Mouse (Mus musculus) erythroblast, embryonic 14.5 days (primary cell): ENCODE data around the gene 4933405L10Rik. TPM values are rescaled to one million over a fixed set of nuclear protein-coding genes. Genes with fewer than 3 reads are reported as not detected.

Source experiments
- H3K27me3 ChIP-seq: 2 replicates; pipeline ENCODE4 v1.6.1; 2012; ENCODE audit warnings: inconsistent platforms; ENCODE audit not compliant: control insufficient read depth
- H3K36me3 ChIP-seq: 2 replicates; pipeline ENCODE4 v1.6.1; 2012; ENCODE audit warnings: mild to moderate bottlenecking, inconsistent platforms; ENCODE audit not compliant: control insufficient read depth
- H3K4me1 ChIP-seq: 2 replicates; pipeline ENCODE4 v1.6.1; 2012; ENCODE audit warnings: inconsistent platforms; ENCODE audit not compliant: control insufficient read depth
- H3K4me3 ChIP-seq: replicated peaks from 2 replicates; pipeline ENCODE3; 2012; ENCODE audit warnings: moderate library complexity, mild to moderate bottlenecking, inconsistent platforms
- H3K9me3 ChIP-seq: 2 replicates; pipeline ENCODE4 v1.6.1; 2012; ENCODE audit warnings: low read length, inconsistent platforms, mixed read lengths; ENCODE audit not compliant: control insufficient read depth
- GATA1 ChIP-seq: IDR thresholded peaks from 2 replicates; pipeline ENCODE4 v1.6.1; 2012; ENCODE audit warnings: low read length, inconsistent platforms, mixed read lengths
- TAL1 ChIP-seq: IDR thresholded peaks from 3 replicates; pipeline ENCODE4 v1.6.1; 2012; ENCODE audit warnings: low read length, inconsistent platforms, mixed read lengths
- polyA plus RNA-seq: library from polyadenylated mRNA; stranded (reverse); fragments of >175 nt; gene quantifications from 2 replicates; pipeline ENCODE4 v1.2.3, GENCODE M21; 2012

Gene 4933405L10Rik
- polyA plus RNA-seq, 1 experiment = not detected

GRCm38 (mm10) chr8:105727397-105728124 lies 20.1 kb downstream of the 4933405L10Rik start:
- H3K27me3 ChIP-seq = peaks cover 2% of the 10 kb centered on the region; the same call in 1 of the 2 replicates
- TF ChIP-seq TAL1 = no peak
- TF ChIP-seq GATA1 = no peak
- peaks cover 2% of the 10 kb centered on the region; the same call in 1 of the 2 replicates for H3K36me3 ChIP-seq
- no peak overlapping the region for H3K4me3 ChIP-seq
- H3K4me1 ChIP-seq = peaks cover 14% of the 10 kb centered on the region
- no peaks in the 10 kb centered on the region for H3K9me3 ChIP-seq

DNA sequence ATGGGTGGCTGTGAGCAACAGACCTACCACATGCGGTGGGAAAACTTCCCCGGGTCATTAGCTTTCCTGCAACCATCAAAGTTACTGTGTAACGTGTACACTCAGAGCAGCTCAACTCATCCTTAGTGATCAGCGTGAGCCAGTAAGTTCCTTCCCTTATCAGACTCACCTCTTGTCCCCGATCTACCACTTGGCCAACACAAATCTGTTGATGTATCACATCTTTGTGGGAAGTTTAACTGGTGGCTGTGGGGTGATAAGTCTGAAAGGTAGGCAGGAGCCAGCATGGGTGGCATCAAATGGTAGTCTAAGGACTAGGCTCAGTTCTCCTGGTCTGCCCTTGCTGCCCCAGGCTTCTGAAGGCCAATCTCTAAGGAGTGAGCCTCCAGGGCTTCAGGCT lies 24.7 kb downstream of the 4933405L10Rik start:
- H3K36me3 ChIP-seq = peaks cover 2% of the 10 kb centered on the region; the same call in 1 of the 2 replicates
- no peaks in the 10 kb centered on the region for H3K9me3 ChIP-seq
- peaks cover 4% of the 10 kb centered on the region; the same call in 1 of the 2 replicates for H3K27me3 ChIP-seq
- H3K4me1 ChIP-seq = peaks cover 16% of the 10 kb centered on the region
- H3K4me3 ChIP-seq = no peak overlapping the region
- TF ChIP-seq GATA1 (no peak), TAL1 (no peak)

- TF ChIP-seq GATA1 (no peak), TAL1 (no peak)
- Histone ChIP-seq H3K4me3 (no peak overlapping the region), H3K27me3 (0 out of 2 replicates have a peak, but pooled peaks cover 2% of the 10 kb centered on the region), H3K9me3 (no peaks in the 10 kb centered on the region), H3K4me1 (peaks cover 7% of the 10 kb centered on the region), H3K36me3 (no peaks in the 10 kb centered on the region)
Measured at GRCm38 (mm10) chr8:105739216-105739615, 31.8 kb downstream of the 4933405L10Rik start.

DNA sequence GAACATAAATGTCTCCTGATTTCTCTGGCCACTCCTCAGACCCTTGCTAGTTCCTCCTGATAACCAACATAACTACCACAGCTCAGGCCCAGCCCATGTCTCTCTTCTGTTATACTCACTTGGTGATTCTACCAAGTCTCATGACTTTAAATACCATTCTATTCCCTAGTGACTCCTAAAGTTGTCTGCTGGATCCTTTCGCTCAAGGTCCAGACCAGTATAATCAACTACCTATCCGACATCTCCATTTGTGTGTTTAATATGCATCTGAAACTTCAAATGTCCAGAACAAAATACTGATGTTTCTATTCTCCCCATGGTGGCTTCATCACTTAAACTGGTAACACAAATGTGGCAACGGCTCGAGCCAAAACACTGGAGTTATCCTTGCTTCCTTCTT lies 35.8 kb downstream of the 4933405L10Rik start:
- Histone ChIP-seq H3K4me3 (no peak overlapping the region), H3K36me3 (no peaks in the 10 kb centered on the region), H3K4me1 (peaks cover 10% of the 10 kb centered on the region), H3K9me3 (no peaks in the 10 kb centered on the region), H3K27me3 (no peaks in the 10 kb centered on the region)
- no peak for TF ChIP-seq GATA1
- no peak for TF ChIP-seq TAL1

GRCm38 (mm10) chr8:105750606-105751005 lies 43.2 kb downstream of the 4933405L10Rik start:
- Histone ChIP-seq H3K36me3 (no peaks in the 10 kb centered on the region), H3K9me3 (no peaks in the 10 kb centered on the region), H3K4me3 (no peak overlapping the region), H3K4me1 (peaks cover 20% of the 10 kb centered on the region), H3K27me3 (no peaks in the 10 kb centered on the region; the same call in 1 of the 2 replicates)
- TF ChIP-seq GATA1 (no peak), TAL1 (no peak)

- peaks cover 30% of the 10 kb centered on the region for H3K4me1 ChIP-seq
- no peak for TF ChIP-seq GATA1
- H3K36me3 ChIP-seq = no peaks in the 10 kb centered on the region
- no peak overlapping the region for H3K4me3 ChIP-seq
- H3K27me3 ChIP-seq = no peaks in the 10 kb centered on the region; the same call in 1 of the 2 replicates
- no peaks in the 10 kb centered on the region for H3K9me3 ChIP-seq
Measured at GRCm38 (mm10) chr8:105753916-105754315, 46.5 kb downstream of the 4933405L10Rik start.

DNA sequence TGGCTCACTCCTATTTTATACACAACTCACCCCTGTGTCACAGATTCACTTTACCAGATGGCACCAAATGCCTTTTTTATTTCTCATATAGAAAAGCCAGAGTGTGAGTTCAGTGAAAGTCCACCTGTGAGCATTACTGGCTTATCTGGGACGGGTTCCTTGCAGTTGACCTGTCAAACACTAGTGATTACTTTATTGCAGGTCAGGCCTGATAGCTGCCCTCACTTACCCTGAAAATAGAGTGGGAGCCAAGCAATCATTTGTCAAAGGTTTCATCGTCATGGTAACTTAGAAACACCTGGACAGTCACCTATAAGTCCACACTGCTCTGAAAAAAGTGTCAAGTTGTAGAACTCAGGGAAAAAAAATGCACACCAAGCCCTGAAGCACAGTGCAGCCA lies 47.2 kb downstream of the 4933405L10Rik start:
- H3K4me1 ChIP-seq = peaks cover 35% of the 10 kb centered on the region

GRCm38 (mm10) chr8:105757796-105758276 lies 50.4 kb downstream of the 4933405L10Rik start:
- H3K4me1 ChIP-seq = peaks cover 30% of the 10 kb centered on the region
- TF ChIP-seq TAL1 (no peak), GATA1 (no peak)
- no peaks in the 10 kb centered on the region for H3K36me3 ChIP-seq
- peak overlapping the region; percentile 91 for H3K4me3 ChIP-seq
- no peaks in the 10 kb centered on the region for H3K9me3 ChIP-seq
- no peaks in the 10 kb centered on the region for H3K27me3 ChIP-seq

More for the DNA sequence above, 47.2 kb downstream of the 4933405L10Rik start:
- TF ChIP-seq GATA1 = no peak
- Histone ChIP-seq H3K9me3 (no peaks in the 10 kb centered on the region), H3K27me3 (no peaks in the 10 kb centered on the region; the same call in 1 of the 2 replicates), H3K36me3 (no peaks in the 10 kb centered on the region), H3K4me3 (no peak overlapping the region)

DNA sequence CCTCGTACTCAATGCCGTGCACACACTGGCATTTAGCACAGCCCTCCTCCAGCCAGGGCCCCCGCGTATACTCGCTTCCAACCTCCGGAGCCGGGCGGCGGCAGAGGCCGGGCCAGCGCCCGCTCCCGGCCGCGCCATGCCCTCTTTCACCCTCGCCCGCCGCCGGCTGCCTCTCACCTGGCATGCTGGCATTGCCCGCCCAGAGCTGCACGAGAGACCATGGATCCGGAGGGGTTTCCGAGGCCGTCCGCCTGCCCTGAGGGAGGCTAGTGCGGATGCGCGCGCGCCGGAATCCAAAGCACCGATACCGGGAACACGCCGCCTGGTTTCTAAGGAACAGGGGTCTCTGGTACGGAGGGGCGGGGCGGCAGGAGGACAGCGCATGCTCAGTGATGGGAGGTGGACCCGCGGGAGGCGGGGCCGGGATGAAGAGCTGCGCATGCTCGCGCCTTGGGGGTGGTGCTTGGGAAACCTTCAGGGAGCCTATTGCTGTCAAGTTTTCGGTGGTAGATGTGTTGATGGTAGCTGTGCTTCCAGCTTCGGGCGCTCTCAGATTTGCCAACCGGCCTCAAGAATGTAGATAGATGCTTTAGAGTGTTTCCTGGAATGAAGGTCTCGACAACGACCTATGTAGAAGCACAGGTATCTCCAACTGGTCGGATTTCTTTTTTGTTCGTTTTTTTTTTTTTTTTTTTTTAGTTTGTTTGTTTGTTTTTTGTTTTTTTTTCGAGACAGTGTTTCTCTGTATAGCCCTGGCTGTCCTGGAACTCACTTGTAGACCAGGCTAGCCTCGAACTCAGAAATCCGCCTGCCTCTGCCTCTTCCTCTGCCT lies 51.0 kb downstream of the 4933405L10Rik start, which contains the start of gene Gfod2:
TSS of gene Gfod2 (minus strand) at position 388 of the 832 bp plus-strand sequence.
- no peaks in the 10 kb centered on the region for H3K27me3 ChIP-seq
- TF ChIP-seq GATA1 (no peak), TAL1 (no peak)
- peaks cover 25% of the 10 kb centered on the region for H3K4me1 ChIP-seq
- no peaks in the 10 kb centered on the region for H3K9me3 ChIP-seq
- peak within 1 kb of the TSS; percentile 91 for H3K4me3 ChIP-seq
- H3K36me3 ChIP-seq = no peaks in the 10 kb centered on the region

Other genes starting within 250 kb of the 4933405L10Rik start
- gene Tppp3, start 236.1 kb upstream of the 4933405L10Rik start, polyA plus RNA-seq = 0.34 and 0.96 TPM in 2 replicates
- gene Zdhhc1, start 210.8 kb upstream of the 4933405L10Rik start, polyA plus RNA-seq = 0.14 and 0.23 TPM in 2 replicates
- gene Hsd11b2, start 188.9 kb upstream of the 4933405L10Rik start, polyA plus RNA-seq = not detected in 2 replicates
- 7.7 and 7.8 TPM in 2 replicates for gene Atp6v0d1, start 141.6 kb upstream of the 4933405L10Rik start, polyA plus RNA-seq
- 0.23 and 0.27 TPM in 2 replicates for gene Ripor1, start 102.4 kb upstream of the 4933405L10Rik start, polyA plus RNA-seq
- 24.5 and 26.6 TPM in 2 replicates for gene Ctcf, start 71.1 kb upstream of the 4933405L10Rik start, polyA plus RNA-seq
- gene Agrp, start 70.3 kb upstream of the 4933405L10Rik start, polyA plus RNA-seq = not detected in 2 replicates
- gene Carmil2, start 21.4 kb upstream of the 4933405L10Rik start, polyA plus RNA-seq = 3.4 and 4.2 TPM in 2 replicates
- gene Acd, start 6.6 kb upstream of the 4933405L10Rik start, polyA plus RNA-seq = 3.8 and 4.5 TPM in 2 replicates
- 0.73 and 0.78 TPM in 2 replicates for gene Pard6a, start 6.5 kb upstream of the 4933405L10Rik start, polyA plus RNA-seq
- 2.4 TPM in 2 replicates for gene Enkd1, start 555 bp downstream of the 4933405L10Rik start, polyA plus RNA-seq
- gene Gfod2, start 51.0 kb downstream of the 4933405L10Rik start, polyA plus RNA-seq = 0.24 and 0.41 TPM in 2 replicates
- 24.4 and 25.6 TPM in 2 replicates for gene Ranbp10, start 119.7 kb downstream of the 4933405L10Rik start, polyA plus RNA-seq
- 0.02 TPM in 1 of 2 replicates, not detected in the other for gene Tsnaxip1, start 120.1 kb downstream of the 4933405L10Rik start, polyA plus RNA-seq
- gene Cenpt, start 145.6 kb downstream of the 4933405L10Rik start, polyA plus RNA-seq = 7.1 and 9.1 TPM in 2 replicates
- gene Thap11, start 147.5 kb downstream of the 4933405L10Rik start, polyA plus RNA-seq = 2.8 and 3.4 TPM in 2 replicates
- 8.1 and 9.1 TPM in 2 replicates for gene Nutf2, start 152.9 kb downstream of the 4933405L10Rik start, polyA plus RNA-seq
- 1.1 and 1.3 TPM in 2 replicates for gene Edc4, start 173.2 kb downstream of the 4933405L10Rik start, polyA plus RNA-seq
- gene Nrn1l, start 185.9 kb downstream of the 4933405L10Rik start, polyA plus RNA-seq = 0.27 and 0.39 TPM in 2 replicates
- 0.79 and 1.4 TPM in 2 replicates for gene Pskh1, start 192.8 kb downstream of the 4933405L10Rik start, polyA plus RNA-seq
- gene Ctrl, start 226.2 kb downstream of the 4933405L10Rik start, polyA plus RNA-seq = not detected in 2 replicates
- 3.2 and 4.6 TPM in 2 replicates for gene Psmb10, start 230.8 kb downstream of the 4933405L10Rik start, polyA plus RNA-seq
- 0.33 and 0.36 TPM in 2 replicates for gene Lcat, start 235.7 kb downstream of the 4933405L10Rik start, polyA plus RNA-seq